Mouse (Mus musculus) embryonic facial prominence, embryonic 15.5 days (tissue): ENCODE measurements around the gene Kcns3. TPM values are rescaled to one million over a fixed set of nuclear protein-coding genes. Genes with fewer than 3 reads are reported as not detected.
"Not testable (repeated sequence)": the region's sequence is repeated elsewhere in the genome, so short reads cannot be mapped to it uniquely, and the experiment has no call there.

Experiments
- ATAC-seq: fragments of 200-750 bp; cut with Nextera tagmentation; 2 replicates; pipeline ENCODE4 v1.8.0; 2017; ENCODE audit warnings: low read depth, moderate TSS enrichment; ENCODE audit not compliant: insufficient number of reproducible peaks, low FRiP score, low TSS enrichment
- H3K27ac ChIP-seq: fragments of 300-500 bp; sonication (generic); replicated peaks from 2 replicates; pipeline ENCODE4 v1.5.1; 2015; ENCODE audit warnings: mild to moderate bottlenecking, inconsistent platforms
- H3K27me3 ChIP-seq: fragments of 300-500 bp; sonication (generic); 2 replicates; pipeline ENCODE4 v1.6.1; 2015; ENCODE audit warnings: inconsistent platforms
- H3K36me3 ChIP-seq: fragments of 300-500 bp; sonication (generic); 2 replicates; pipeline ENCODE4 v1.6.1; 2015; ENCODE audit warnings: mild to moderate bottlenecking, inconsistent platforms
- H3K4me1 ChIP-seq: fragments of 300-500 bp; sonication (generic); 2 replicates; pipeline ENCODE4 v1.6.1; 2015; ENCODE audit warnings: inconsistent platforms
- H3K4me2 ChIP-seq: fragments of 300-500 bp; sonication (generic); replicated peaks from 2 replicates; pipeline ENCODE4 v1.6.1; 2015; ENCODE audit warnings: mild to moderate bottlenecking, inconsistent platforms
- H3K4me3 ChIP-seq: fragments of 300-500 bp; sonication (generic); replicated peaks from 2 replicates; pipeline ENCODE4 v1.5.1; 2015; ENCODE audit warnings: mild to moderate bottlenecking, inconsistent platforms
- H3K9ac ChIP-seq: fragments of 300-500 bp; sonication (generic); 2 replicates; pipeline ENCODE4 v1.6.1; 2015; ENCODE audit warnings: inconsistent platforms
- H3K9me3 ChIP-seq: fragments of 300-500 bp; sonication (generic); replicated peaks from 2 replicates; pipeline ENCODE4 v1.6.1; 2016; ENCODE audit warnings: inconsistent platforms
- WGBS: fragments of 180-500 bp; shearing (Covaris S2); methylation state at CpG from one replicate; pipeline ENCODE4 v1.1.7; 2015; 5-methylcytosine and 5-hydroxymethylcytosine counted together
- polyA plus RNA-seq: library from polyadenylated mRNA; unstranded; fragments of >200 nt; fragmentation: Nextera tagmentation; extraction: Ambion mirVana; gene quantifications from 2 replicates; pipeline ENCODE4 v1.2.1, GENCODE M21; 2015

Kcns3 gene
- polyA plus RNA-seq, 1 experiment from 2014 or later, result 3.2 TPM

DNA sequence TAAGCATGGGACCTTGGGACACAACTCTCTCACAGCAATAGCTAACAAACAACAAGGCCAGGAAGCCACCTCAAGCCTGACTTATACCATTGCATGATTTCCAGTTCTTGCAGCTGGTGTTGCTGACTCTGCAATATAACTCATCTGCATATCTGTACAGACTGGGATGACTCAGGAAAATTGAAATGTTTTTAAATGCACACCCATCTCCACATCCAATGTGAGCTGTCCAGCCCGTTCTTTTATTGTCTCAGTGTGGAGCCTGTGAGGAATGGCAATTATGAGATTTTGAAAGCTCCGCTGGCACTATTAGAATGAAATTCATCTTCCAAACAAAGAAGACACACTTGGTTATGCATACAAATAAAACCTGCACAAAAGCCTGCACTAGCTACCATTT lies 84.0 kb downstream of the Kcns3 start:
- 74% methylated on average over 2 of the region's 2 CpGs for WGBS
- no peak overlapping the region for H3K27ac ChIP-seq

GRCm38 (mm10) chr12:11052676-11053075 lies 98.2 kb downstream of the Kcns3 start:
- not testable (repeated sequence) for H3K4me2 ChIP-seq, H3K9me3 ChIP-seq, H3K4me3 ChIP-seq, H3K27ac ChIP-seq, H3K4me1 ChIP-seq, H3K27me3 ChIP-seq, ATAC-seq, H3K36me3 ChIP-seq, H3K9ac ChIP-seq
- WGBS, result 81% methylated on average over 4 of the region's 4 CpGs

More for the DNA sequence above, 84.0 kb downstream of the Kcns3 start:
- ATAC-seq, result no peak
- Histone ChIP-seq H3K4me2 (no peak overlapping the region), H3K9me3 (no peaks in the 10 kb centered on the region), H3K27me3 (no peaks in the 10 kb centered on the region), H3K36me3 (no peaks in the 10 kb centered on the region), H3K9ac (no peak overlapping the region), H3K4me3 (no peak overlapping the region), H3K4me1 (no peaks in the 10 kb centered on the region)

- H3K4me2 ChIP-seq, result no peak overlapping the region
- no peaks in the 10 kb centered on the region for H3K9me3 ChIP-seq
- H3K36me3 ChIP-seq, result no peaks in the 10 kb centered on the region
- no peaks in the 10 kb centered on the region for H3K27me3 ChIP-seq
- ATAC-seq, result no peak
- no peaks in the 10 kb centered on the region for H3K4me1 ChIP-seq
- no peak overlapping the region for H3K4me3 ChIP-seq
- no peak overlapping the region for H3K27ac ChIP-seq
- H3K9ac ChIP-seq, result no peak overlapping the region
Observed at GRCm38 (mm10) chr12:11041821-11042220, 109.0 kb downstream of the Kcns3 start.

Other genes starting within 250 kb of the Kcns3 start
- not detected in 2 replicates for gene Msgn1, start 57.9 kb upstream of the Kcns3 start, polyA plus RNA-seq
- gene Gen1, start 114.7 kb upstream of the Kcns3 start, polyA plus RNA-seq, result 5.8 and 6.4 TPM in 2 replicates
- gene Smc6, start 114.8 kb upstream of the Kcns3 start, polyA plus RNA-seq, result 148 and 172 TPM in 2 replicates